Mouse (Mus musculus) neural tube, embryonic 11.5 days (tissue): ENCODE measurements at regions not wholly inside any gene's neighbourhood (a gene's known extent, or its start where the extent isn't known, plus 50 kb on each side); places are given as distances from the start of the nearest gene placed in this dataset.

Experiments used
- ATAC-seq: fragments of 200-750 bp; cut with Nextera tagmentation; 2 replicates; pipeline ENCODE4 v1.8.0; 2017; ENCODE audit warnings: moderate number of reproducible peaks, mild to moderate bottlenecking, moderate TSS enrichment, moderate library complexity; ENCODE audit not compliant: insufficient read depth, low FRiP score, low TSS enrichment
- DNase-seq: peaks from one replicate; pipeline ENCODE4 v3.0.0-alpha.2; 2015; ENCODE audit warnings: low spot score
- H3K27ac ChIP-seq: fragments of 300-500 bp; sonication (generic); 2 replicates; pipeline ENCODE4 v1.5.1; 2014; ENCODE audit warnings: low read depth, mild to moderate bottlenecking, low read length
- H3K27me3 ChIP-seq: fragments of 300-500 bp; sonication (generic); 2 replicates; pipeline ENCODE4 v1.6.1; 2014; ENCODE audit warnings: mild to moderate bottlenecking, low read length, mixed read lengths; ENCODE audit not compliant: control insufficient read depth, insufficient read depth
- H3K36me3 ChIP-seq: fragments of 300-500 bp; sonication (generic); 2 replicates; pipeline ENCODE4 v1.6.1; 2014; ENCODE audit warnings: mild to moderate bottlenecking, low read length, moderate library complexity, mixed read lengths; ENCODE audit not compliant: control insufficient read depth, insufficient read depth
- H3K4me1 ChIP-seq: fragments of 300-500 bp; sonication (generic); 2 replicates; pipeline ENCODE4 v1.6.1; 2014; ENCODE audit warnings: low read length, mixed read lengths; ENCODE audit not compliant: control insufficient read depth, insufficient read depth
- H3K4me2 ChIP-seq: fragments of 300-500 bp; sonication (generic); 2 replicates; pipeline ENCODE4 v1.6.1; 2014; ENCODE audit warnings: low read depth, mild to moderate bottlenecking, moderate library complexity
- H3K4me3 ChIP-seq: fragments of 300-500 bp; sonication (generic); 2 replicates; pipeline ENCODE4 v1.5.1; 2014; ENCODE audit warnings: low read depth, low read length
- H3K9ac ChIP-seq: fragments of 300-500 bp; sonication (generic); 2 replicates; pipeline ENCODE4 v1.6.1; 2014; ENCODE audit warnings: mild to moderate bottlenecking, low read length
- H3K9me3 ChIP-seq: fragments of 300-500 bp; sonication (generic); 2 replicates; pipeline ENCODE4 v1.6.1; 2016; ENCODE audit warnings: low read length; ENCODE audit not compliant: control insufficient read depth
- WGBS: fragments of 180-500 bp; shearing (Covaris S2); extraction: QIAGEN DNeasy Blood & Tissue Kit; methylation state at CpG from one replicate; pipeline ENCODE4 v1.1.7; 2014; 5-methylcytosine and 5-hydroxymethylcytosine counted together

DNA sequence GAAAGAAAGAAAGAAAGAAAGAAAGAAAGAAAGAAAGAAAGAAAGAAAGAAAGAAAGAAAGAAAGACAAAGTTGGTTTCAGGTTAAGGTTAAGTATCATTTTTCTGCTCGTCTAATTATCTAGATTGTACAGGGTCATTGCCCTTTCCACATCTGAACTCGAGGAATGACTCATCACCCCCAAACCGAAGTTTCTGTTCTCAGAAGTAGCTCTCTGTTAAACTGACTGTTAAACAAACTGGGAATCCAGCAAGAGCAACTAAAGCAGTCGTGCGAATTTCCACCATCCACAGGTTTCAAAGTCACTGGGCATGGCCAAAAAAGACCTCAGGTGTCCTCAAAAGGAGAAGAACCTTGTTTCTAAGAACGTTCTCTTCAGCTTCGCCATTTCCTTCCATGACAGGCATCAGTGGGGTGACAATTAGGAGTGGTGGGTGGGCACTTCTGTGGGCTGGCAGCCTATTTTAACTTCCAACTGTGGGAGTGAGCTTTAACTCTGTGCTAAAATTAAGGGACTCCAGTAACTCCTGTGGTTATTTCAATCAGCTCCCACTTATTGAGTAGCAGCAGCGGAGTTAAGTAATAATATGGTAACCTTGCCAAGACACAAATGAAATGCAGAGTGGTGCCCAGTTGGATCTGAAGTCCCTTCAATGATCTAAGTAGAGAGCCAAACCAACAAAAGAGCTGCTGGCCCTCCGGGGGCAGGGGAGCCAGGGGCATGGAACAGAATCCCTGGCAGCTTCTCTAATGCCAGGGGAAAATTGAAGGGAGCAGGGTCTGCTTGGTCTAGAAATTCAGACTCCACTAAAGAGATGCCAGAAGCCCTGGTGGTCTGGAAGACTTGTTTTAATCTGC, 470.5 kb upstream of the Smim15 start:
- ATAC-seq: no peak
- DNase-seq: no peak
- no peak overlapping the region for H3K27ac ChIP-seq
- H3K4me3 ChIP-seq: no peak overlapping the region
- H3K9me3 ChIP-seq: no peaks in the 10 kb centered on the region
- no peak overlapping the region for H3K9ac ChIP-seq
- no peaks in the 10 kb centered on the region for H3K27me3 ChIP-seq
- H3K4me1 ChIP-seq: no peaks in the 10 kb centered on the region
- 87% methylated on average over 9 of the region's 9 CpGs for WGBS
- H3K4me2 ChIP-seq: no peak overlapping the region
- H3K36me3 ChIP-seq: no peaks in the 10 kb centered on the region

DNA sequence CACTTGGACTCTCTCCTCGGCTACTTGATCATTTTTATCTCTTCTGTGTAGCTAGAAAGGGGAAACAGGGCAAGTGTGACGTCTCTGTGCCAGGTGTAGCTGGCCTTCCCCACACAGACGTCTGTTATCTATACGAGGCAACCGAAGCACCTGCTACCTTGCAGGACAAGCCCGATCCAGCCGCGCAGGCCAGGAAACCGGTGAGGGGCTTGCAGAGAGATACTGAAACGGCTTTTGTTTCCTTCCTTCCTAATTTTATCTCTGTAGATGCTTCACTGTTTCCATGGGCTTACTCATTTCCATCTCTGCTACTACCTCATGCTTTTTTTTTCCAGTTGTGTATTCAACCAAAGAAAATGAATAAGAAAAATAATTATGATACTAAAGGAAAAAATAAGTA, 472.7 kb upstream of the Smim15 start:
- Histone ChIP-seq H3K4me1 (no peaks in the 10 kb centered on the region), H3K4me2 (no peak overlapping the region), H3K27ac (no peak overlapping the region), H3K4me3 (no peak overlapping the region), H3K36me3 (no peaks in the 10 kb centered on the region), H3K9me3 (no peaks in the 10 kb centered on the region), H3K27me3 (no peaks in the 10 kb centered on the region), H3K9ac (no peak overlapping the region)
- ATAC-seq (no peak), DNase-seq (no peak)
- 83% methylated on average over 10 of the region's 10 CpGs for WGBS

DNA sequence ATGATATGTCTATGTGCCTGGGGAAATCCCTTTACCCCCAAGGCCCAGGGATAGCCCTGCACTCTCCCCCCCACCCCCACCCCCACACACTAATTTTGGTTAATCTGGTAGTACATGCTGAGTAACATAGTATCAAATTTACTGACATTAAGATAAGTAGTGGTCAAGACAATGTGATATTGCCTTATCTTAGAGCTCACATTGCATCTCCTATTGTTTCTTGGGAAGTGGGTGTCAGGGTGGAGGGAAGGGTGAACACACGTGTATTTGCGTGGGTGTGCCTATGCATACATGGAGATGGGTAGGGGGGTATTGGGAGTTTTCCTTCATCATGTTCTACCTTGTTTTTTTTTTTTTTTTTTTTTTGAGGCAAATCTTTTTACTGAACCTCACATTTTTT, 474.8 kb upstream of the Smim15 start:
- H3K9ac ChIP-seq: no peak overlapping the region
- H3K27ac ChIP-seq: no peak overlapping the region
- DNase-seq (no peak), ATAC-seq (no peak)
- H3K4me2 ChIP-seq: no peak overlapping the region
- 84% methylated on average over 2 of the region's 2 CpGs for WGBS
- H3K9me3 ChIP-seq: no peaks in the 10 kb centered on the region
- H3K4me1 ChIP-seq: no peaks in the 10 kb centered on the region
- H3K27me3 ChIP-seq: no peaks in the 10 kb centered on the region
- no peaks in the 10 kb centered on the region for H3K36me3 ChIP-seq
- H3K4me3 ChIP-seq: no peak overlapping the region

- WGBS: 64% methylated on average over 7 of the region's 7 CpGs
- H3K4me1 ChIP-seq: no peaks in the 10 kb centered on the region
- no peaks in the 10 kb centered on the region for H3K36me3 ChIP-seq
- no peak for DNase-seq
- H3K9me3 ChIP-seq: no peaks in the 10 kb centered on the region
- no peak overlapping the region for H3K9ac ChIP-seq
- no peak overlapping the region for H3K4me3 ChIP-seq
- no peak overlapping the region for H3K4me2 ChIP-seq
- no peak overlapping the region for H3K27ac ChIP-seq
- H3K27me3 ChIP-seq: no peaks in the 10 kb centered on the region
- no peak for ATAC-seq
These were observed 475.5 kb upstream of the Smim15 start for GRCm38 (mm10) chr13:107568701-107569121.

DNA sequence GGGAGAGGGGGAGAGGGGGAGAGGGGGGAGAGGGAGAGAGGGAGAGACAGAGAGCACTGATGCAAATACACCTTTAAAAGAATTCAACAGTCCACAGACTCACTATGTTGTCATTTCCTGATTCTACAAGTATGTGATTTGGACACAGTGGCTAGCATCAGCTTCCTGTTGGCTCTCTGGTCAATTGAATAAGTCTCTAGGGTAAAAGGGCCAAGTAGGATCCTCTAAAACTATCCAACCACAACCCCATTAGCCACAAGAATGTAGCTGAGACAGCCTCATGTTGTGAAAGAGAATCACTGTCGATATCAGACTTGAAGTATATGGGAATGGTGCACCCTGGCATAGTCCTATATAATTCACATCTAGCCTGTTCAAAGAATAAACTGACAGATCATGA, 481.8 kb upstream of the Smim15 start:
- ATAC-seq (no peak), DNase-seq (no peak)
- Histone ChIP-seq H3K27me3 (no peaks in the 10 kb centered on the region), H3K9me3 (no peaks in the 10 kb centered on the region), H3K9ac (no peak overlapping the region), H3K4me3 (no peak overlapping the region), H3K4me1 (no peaks in the 10 kb centered on the region), H3K4me2 (no peak overlapping the region), H3K36me3 (no peaks in the 10 kb centered on the region), H3K27ac (no peak overlapping the region)
- 91% methylated on average over 1 of the region's 1 CpGs for WGBS

GRCm38 (mm10) chr13:107561529-107561928, 482.7 kb upstream of the Smim15 start:
- Histone ChIP-seq H3K9me3 (no peaks in the 10 kb centered on the region), H3K9ac (no peak overlapping the region), H3K4me3 (no peak overlapping the region), H3K27me3 (no peaks in the 10 kb centered on the region), H3K4me2 (no peak overlapping the region), H3K4me1 (no peaks in the 10 kb centered on the region), H3K36me3 (no peaks in the 10 kb centered on the region), H3K27ac (no peak overlapping the region)
- ATAC-seq (no peak), DNase-seq (no peak)
- 76% methylated on average over 2 of the region's 2 CpGs for WGBS

DNA sequence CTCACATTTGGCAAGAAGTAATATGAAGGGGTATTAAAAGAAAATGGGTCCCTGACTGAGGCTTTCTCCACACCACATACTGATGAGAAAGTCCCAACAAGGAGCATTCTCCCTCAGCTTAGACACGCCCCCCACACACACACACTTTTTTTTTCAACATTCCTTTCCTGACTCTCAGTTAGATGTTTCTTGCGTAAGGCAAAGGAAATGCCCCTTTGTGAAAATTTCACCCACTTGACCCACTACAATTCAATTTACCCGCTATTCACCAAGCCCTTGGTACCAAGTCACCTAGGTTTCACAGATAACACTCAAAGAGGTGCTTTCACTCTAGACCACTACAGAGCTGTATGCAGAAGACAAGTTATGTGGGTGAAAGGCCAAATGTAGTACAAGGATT, 488.3 kb upstream of the Smim15 start:
- no peak overlapping the region for H3K27ac ChIP-seq
- 87% methylated on average over 3 of the region's 3 CpGs for WGBS
- H3K4me3 ChIP-seq: no peak overlapping the region
- no peaks in the 10 kb centered on the region for H3K27me3 ChIP-seq
- H3K4me2 ChIP-seq: no peak overlapping the region
- no peaks in the 10 kb centered on the region for H3K4me1 ChIP-seq
- H3K9ac ChIP-seq: no peak overlapping the region
- no peaks in the 10 kb centered on the region for H3K9me3 ChIP-seq
- DNase-seq (no peak), ATAC-seq (no peak)
- no peaks in the 10 kb centered on the region for H3K36me3 ChIP-seq

DNA sequence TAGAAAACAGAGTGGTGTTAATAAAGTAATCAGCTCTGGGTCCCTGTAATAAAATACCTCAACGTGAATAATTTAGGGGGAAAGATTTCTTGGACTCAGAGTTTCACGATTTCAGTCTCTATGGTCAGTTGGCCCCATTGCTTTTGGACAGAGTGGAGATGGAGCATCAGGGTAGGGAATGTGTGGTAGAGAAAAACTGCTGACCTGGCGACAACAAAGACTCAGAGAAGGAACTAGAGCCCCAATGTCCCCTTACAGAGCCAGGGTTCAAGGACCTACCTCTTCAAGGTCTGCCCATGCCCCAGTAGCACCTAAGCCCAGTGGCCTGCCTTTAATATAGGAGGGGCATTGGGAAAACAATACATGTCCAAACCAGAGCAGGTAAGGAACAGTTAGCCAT, 490.2 kb upstream of the Smim15 start:
- H3K9me3 ChIP-seq: no peaks in the 10 kb centered on the region
- H3K9ac ChIP-seq: no peak overlapping the region
- H3K4me1 ChIP-seq: no peaks in the 10 kb centered on the region
- H3K4me3 ChIP-seq: no peak overlapping the region
- no peak overlapping the region for H3K27ac ChIP-seq
- H3K4me2 ChIP-seq: no peak overlapping the region
- DNase-seq (no peak), ATAC-seq (no peak)
- H3K27me3 ChIP-seq: no peaks in the 10 kb centered on the region
- WGBS: 84% methylated on average over 3 of the region's 3 CpGs
- no peaks in the 10 kb centered on the region for H3K36me3 ChIP-seq

DNA sequence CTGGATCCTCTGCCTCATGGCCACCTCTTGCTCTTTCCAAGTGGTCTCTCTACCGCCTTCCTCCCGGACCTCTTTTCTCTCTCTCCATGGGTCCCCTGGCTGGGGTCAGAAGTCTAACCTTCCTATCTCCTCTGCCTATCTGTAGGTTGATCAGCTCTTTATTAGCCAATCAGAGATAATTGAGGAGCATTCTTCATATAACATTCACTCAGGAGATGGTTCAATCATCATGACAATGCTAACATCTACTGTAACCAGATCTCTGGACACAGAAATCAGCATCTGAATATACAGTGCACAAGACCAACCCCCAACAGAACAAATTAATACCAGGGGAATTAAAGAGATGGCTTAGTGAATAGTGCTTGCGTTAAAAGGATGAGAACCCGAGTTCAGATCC, 492.1 kb upstream of the Smim15 start:
- no peak overlapping the region for H3K4me2 ChIP-seq
- ATAC-seq (no peak), DNase-seq (no peak)
- H3K27ac ChIP-seq: no peak overlapping the region
- H3K9me3 ChIP-seq: no peaks in the 10 kb centered on the region
- H3K36me3 ChIP-seq: no peaks in the 10 kb centered on the region
- H3K4me1 ChIP-seq: no peaks in the 10 kb centered on the region
- H3K9ac ChIP-seq: no peak overlapping the region
- H3K27me3 ChIP-seq: no peaks in the 10 kb centered on the region
- WGBS: 89% methylated on average over 4 of the region's 4 CpGs
- H3K4me3 ChIP-seq: no peak overlapping the region
